Mouse (Mus musculus) activated CD4-positive, CD25-positive, alpha-beta regulatory T cell, adult 4 months (primary cell): ENCODE results near the gene Ccdc77. TPM values are rescaled to one million over a fixed set of nuclear protein-coding genes. Genes with fewer than 3 reads are reported as not detected.

Source experiments
- ATAC-seq: one replicate; pipeline ENCODE4 v1.8.0; 2017
- polyA plus RNA-seq, 2 experiments: library from polyadenylated mRNA; unstranded; fragments of 100-300 nt; shearing (Covaris generic); gene quantifications; one replicate each; pipeline ENCODE4 v1.2.1; 2017

Gene Ccdc77
- 1 to 10 TPM; 8.5 to 8.9 TPM for polyA plus RNA-seq

DNA sequence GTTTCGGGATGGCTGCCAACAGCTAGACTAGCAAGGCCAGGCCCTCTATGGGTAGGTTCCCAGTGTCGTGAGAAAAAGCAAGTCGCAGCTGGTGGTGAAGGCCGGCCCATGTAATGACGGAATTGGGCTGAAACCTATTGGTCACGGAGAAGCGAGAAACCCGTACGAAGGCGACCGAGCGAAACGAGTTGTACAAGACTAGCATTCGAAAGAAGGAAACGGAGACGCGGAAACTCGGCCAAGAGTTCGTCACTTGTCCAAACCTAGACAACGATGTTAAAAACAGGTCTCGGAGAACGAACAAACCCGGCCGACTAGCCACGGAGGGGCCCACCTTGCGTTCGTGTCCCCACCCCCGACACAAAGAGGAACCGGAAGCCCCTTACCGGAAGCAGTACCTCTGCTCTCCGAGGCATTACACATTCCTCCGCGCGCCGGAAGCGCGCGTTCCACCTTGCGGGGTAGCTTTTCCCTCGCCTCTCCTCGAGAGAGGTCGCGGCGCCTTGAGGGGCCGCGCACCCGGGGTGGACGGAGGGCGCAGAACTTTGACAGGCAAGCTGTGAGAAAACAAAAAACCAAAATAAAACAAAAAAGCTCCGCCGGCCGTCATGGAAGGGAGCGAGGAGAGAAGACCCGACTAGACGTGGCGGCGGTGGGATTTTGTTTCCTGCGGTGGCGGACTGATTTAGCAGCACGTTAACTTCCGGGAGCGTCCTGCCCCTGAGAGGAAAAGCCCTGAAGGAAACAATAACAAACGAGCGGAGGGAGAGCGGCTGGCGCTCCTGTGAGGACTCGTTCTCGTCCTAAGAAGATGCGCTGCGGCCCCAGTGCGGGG lies at the start of gene Ccdc77, which contains the start of gene Kdm5a:
Gene Ccdc77, minus strand, starts transcription at position 687 of the 835 bp plus-strand sequence.
Gene Kdm5a, plus strand, starts transcription at position 437 of the 835 bp plus-strand sequence.
- ATAC-seq: peak; percentile 89

DNA sequence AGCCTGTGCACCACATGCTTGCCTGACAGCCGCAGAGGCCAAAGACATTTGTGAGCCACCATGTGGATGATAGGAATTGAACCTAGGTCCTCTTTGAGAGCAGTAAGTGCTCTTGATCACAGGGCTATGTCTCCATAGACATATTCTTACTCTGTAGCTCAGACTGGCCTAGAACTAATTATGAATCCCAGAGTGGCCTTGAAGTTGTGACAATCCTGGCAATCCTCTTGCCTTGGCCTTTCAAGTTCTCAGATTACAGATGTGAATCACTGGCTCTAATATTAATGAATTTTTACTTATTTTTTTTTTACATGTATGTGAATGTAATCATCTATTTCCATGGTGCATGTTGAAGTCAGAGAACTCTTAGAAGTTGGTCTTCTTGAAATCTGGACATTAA lies 39.8 kb upstream of the Ccdc77 start:
- ATAC-seq: no peak

DNA sequence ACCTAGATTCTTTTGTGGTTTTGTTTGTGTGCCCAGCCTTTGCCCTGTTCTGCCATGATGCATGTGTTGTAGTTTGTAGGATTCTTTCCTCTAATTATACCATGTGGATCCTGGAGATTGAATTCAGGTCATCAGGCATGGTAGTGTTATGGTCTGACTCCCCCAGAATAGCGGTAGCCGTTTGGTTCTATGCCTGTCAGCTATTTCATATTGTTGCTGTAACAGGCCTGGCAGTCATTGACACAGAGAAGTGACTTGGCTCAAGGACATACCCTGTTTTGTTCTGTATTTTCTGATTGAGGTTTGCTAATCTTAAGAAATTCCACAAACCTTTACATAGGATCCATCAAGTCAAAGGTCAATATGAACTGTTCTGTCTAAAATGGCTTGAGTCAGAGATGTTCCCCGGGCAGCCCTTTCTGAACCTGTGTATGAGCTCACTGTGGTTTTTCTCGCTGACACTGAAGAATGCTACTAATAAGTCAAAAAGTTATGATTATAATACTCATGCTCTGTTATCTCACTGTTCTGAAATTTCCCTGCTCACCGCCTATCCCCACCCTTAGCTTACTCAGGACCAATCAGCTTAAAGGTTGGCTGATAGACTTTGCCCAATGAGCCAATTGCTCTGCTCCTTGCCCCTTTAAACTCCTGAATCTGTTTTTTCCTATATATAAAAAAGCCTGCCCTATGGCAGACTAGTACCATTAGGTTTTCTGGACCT lies 31.6 kb upstream of the Ccdc77 start:
- no peak for ATAC-seq

DNA sequence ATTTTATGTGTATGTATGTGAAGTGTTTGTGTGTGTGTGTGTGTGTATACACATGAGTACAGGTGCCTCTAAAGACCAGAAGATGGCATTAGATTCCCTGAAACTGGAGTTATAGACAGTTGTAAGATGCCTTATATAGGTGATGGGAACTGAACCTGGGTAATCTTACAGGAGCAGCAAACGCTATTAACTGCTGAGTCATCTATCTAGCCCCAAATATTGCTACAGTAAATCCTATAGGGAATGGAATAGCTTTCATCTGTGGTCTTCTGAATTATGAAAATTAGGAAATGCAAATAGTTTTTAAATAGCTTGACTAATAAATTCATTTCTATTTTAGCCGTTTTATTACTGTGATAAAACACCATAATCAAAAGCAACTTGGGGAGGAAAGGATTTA lies 28.6 kb upstream of the Ccdc77 start:
- no peak for ATAC-seq

DNA sequence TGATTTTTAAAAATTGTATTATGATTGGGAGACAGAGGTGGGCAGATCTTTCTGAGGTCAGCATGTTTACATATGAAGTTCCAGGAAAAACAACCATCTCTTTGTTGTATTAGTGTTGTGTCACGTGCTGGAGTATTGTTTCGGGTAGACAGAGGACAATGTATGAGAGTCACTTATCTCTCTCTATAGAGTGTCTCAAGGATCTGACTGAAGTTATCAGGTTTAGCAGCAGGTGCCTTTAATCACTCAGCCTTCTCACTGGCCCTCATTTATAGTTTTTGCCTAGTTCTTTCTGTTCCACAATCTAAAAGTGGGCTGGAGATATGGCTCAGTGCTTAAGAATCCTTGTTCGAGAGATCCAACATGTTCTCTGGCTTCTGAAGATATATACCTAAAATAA lies 25.9 kb upstream of the Ccdc77 start:
- no peak for ATAC-seq

DNA sequence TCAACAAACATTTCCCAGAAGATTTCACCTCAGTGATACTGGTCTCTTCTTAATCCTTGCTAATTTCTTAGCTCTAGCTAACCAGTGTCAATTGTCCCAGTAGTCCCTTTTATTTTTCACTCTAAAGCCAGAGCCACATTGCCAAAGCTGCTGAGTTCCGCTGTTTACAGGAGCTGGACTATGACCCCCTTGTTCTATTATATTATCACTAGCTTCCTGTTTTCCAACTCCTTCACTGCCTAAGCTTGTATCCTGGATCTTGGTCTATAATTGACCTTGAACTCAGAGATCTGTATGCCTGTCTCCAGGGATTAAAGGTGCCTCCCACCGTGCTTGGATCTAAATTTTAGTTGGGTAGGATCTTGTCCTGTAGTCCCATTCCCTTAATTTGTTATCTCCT lies 12.6 kb upstream of the Ccdc77 start:
- no peak for ATAC-seq

DNA sequence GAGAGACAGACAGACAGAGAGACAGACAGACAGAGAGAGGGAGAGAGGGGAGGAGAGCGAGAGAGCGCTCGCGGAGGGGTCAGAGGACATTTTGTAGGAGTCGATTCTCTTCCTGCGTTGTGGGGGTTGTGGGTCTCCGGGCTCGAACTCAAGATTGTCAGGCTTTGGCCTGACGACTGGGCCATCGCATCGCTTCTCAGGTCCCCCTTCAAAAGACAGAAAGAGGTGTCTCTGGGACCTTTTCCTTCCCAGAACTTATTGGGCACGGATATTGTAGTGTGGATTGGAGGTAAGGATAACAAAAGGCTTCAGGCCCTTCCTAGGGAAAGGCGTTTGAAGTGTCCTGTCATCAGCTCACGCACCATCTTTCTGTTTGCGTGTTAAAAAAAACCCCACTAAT lies 877 bp upstream of the Ccdc77 start:
- no peak for ATAC-seq

DNA sequence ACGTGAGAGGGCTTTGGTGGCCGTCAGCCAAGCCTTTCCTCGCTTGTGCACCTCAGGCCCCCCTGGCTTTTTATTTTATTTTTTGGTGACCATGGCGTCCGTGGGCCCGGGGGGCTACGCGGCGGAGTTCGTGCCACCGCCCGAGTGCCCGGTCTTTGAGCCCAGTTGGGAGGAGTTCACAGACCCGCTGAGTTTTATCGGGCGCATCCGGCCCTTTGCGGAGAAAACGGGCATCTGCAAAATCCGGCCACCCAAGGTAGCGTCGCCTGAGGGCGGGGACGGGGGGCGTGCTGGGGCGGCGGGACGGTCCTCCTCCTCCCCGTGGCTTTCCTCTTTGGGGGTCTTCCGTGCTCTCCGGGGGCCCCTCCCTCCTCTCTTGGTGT lies 340 bp upstream of the Ccdc77 start:
- no peak for ATAC-seq

DNA sequence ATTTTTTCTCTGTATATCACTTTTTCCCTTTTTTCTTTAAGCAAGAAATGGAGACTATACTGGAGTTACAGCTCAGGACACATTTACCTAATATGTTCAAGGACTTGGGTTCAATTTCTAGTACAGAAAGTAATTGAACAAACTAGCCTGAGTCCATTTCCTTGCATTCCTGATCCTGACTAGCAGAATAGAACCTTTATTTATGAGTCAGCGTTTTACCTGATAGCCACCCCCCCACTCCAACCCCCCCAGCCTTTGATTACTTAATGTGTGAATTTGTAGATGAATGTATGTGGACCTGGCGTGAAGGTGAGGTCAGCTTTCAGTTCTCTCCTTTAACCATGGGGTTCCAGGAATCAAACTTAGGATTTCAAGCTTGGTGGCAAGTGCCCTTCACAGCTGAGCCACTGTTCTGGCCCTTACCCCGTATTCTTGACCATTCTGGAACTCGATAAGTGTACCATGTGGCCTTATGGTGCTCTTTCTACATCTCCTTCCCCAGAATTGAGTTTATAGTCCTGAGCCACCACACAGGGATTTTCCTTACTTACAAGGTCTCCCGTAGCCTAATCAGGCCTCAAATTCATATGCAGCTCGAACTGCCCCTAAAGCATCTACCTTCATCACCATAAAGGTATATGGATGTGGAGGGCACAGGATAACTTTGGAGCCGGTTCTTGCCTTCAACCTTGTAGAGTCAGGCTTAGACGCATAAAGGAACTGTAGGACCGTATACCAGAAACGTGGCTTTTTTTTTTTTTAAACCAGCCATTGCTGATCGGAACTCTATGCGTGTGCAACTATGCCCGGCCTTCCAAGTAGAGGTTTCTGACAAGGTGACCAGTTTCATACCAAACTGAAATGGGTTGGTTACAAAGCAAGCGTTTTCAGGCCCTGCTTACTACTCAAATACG lies 1.1 kb downstream of the Ccdc77 start:
- peak; percentile 2 for ATAC-seq

DNA sequence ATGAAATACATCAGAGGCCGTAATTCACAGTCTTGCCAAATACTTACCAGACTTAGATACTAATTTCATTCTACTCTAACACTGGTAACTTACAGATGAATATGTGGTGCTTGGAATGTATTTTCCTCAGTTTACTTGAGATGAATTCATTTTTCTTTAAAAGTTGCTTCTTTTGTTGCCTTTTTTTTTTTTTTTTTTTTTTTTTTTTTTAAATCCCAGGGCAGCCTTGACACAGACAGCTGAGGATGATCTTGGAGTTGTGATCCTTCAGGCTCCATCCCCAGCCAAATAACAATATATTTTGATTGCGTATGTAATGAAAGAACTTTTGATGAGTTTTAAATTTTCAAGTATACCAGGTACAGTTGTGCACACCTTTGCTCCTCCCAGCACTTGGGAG lies 2.0 kb downstream of the Ccdc77 start:
- ATAC-seq: no peak

DNA sequence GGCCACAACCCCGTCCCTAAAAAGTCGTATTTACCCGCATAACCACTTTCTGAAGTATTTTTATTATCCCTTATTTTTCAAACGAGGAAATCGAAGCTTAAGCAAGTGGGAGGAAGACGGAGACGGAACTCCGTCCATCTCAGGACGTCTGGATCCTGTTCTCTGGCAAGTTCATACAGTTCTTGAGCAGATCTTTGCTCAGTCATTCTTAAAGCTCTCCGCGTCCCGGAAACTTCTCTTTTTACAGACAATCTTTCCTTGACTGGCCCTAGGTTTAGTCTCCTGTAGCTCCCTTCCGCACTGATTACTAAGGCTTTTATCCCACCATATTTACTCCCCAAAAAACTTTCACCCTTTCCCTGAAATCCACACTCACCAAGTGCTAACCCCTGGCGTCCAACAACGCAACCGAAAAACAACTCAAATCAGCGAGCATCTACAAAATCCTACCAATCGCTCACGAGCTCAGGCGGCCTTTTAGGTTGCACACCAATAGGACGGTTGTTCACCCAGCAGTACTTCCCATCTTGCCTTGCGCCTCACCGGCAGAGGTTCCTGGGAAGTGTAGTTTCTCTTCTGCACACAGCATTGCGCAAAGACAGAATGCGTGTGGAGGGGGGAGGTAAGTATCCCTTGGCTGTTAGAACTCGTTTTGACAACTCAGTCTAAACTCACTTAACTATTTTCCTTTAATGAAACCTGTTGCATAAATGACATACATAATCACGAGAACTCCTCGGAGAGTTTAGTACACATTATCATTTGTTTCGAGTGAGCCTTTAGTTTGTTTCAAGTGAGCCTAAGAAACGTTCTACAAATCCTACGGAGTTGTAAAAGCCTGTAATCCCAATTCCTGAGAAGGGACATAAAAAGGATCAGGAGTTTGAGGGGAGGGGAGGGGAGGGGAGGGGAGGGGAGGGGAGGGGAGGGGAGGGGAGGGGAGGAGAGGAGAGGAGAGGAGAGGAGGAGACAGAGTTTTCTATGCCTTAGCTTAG lies 6.9 kb downstream of the Ccdc77 start:
- ATAC-seq: peak; percentile 100

DNA sequence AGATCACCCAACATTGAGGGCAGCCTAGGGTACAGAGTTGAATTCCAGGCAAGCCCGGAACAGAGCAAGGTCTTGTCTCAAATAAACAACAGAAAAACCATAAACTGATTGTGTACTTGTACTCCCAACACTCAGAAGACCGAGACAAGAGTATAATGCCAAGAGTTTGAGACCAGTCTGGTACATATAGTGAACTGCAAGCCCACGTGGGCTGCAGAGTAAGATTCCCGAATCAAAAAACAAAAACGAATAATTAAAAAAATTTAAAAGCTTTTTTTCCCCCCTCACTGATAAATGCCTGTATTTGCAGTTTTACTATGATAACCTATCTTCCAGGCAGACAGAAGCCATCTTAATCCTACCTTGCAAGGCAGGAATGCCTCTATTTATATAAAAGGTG lies 7.7 kb downstream of the Ccdc77 start:
- ATAC-seq: no peak

DNA sequence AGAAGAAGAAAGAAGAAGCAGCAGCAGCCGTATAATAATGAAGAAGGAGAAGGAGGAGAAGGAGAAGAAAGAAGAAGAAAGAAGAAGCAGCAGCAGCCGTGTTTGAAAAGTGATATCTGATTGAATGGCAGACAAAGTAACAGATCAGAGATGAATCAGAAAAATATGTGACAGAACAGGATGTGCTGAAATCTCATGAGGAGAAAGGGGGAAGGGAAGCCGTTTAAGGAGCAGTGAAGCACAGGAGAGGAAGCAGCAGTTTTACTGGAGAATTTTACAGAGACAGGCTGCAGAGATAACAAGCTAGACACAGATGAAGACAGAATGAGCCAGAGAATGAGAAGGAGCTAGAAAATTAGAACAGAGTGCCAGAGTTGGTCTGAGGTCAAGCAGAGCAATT lies 15.2 kb downstream of the Ccdc77 start:
- no peak for ATAC-seq

DNA sequence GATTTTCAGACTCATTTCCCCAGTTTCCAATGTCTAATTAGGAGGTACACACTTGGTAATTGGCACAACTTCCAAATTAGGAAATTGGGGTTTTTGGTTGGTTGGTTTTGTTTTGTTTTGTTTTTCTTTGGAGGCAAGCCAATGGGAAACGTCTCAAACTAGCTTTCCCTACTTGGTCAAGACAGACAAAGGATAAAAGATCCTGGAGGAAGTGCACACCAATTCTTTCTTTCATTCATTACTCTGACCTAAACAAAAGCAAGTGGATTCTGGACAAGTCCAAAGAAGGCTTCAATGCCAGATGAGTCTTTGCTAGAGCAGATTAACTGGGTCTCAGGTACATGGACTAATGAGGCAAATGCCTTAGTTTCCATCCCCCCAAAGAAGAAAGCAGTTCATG lies 20.2 kb downstream of the Ccdc77 start:
- no peak for ATAC-seq

DNA sequence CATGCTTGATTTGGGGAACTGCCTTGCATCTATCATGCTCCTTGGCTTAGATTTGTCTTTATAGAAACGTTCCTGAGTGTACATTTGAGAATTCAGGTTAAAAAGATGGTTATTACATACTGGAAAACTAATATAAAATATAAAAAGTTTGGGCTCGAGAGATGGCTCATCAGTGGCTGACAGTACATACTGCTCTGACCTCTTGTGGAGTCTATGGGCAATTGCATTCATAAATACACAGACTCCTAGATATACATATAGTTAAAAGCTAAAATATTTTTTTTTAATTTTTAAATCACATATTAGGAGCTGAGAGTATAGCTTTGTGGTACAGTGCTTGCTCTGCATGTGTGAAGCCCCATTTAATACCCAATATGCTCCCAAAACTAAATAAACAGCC lies 31.8 kb downstream of the Ccdc77 start:
- no peak for ATAC-seq

DNA sequence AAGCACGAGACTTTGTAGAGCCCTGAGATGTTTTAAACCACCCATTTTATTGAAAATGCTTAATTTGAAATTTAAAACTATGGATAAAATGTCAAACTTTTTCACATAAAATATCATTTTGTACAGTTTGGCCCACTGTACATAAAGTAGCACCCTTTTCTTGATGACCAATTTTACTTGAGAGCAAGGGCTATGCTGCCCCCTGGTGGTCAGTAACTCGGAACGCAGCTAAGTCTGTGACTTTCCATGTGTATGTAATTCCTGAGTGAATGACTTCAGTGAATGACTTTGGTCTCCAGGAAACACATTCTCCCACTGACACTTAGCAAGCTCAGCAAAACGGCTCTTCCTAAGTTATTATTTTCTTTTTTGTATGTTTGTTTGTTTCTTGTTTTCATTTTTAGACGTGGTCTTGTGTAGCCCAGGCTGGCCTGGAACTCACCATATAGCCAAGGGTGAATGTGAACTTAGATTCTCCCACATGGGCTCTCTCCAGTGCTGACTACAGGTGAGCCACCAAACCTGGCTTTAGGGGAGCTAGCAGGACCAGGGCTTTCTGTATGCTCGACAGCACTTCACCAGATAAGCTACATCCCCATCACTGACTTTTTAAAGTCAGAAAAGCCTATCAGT lies 39.8 kb downstream of the Ccdc77 start:
- no peak for ATAC-seq

DNA sequence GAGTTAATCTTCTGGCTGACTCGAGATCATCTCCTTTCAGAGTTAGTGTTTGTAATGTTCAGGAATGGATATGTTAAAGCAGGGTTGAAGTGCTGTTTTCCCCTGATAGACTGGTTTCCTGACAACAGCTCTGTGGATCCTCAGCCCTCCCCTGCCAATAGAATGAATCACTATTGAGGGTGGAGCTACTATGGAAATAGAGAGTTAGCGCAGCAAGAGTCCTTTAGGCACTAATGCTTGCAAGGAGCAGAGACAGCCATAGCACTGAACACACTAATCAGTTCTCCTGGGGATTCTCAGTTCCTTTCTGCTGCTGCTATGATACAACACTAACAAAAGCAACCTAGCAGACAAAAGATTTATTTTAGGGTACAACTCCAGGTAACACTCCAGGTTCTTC lies 43.8 kb downstream of the Ccdc77 start:
- ATAC-seq: no peak

DNA sequence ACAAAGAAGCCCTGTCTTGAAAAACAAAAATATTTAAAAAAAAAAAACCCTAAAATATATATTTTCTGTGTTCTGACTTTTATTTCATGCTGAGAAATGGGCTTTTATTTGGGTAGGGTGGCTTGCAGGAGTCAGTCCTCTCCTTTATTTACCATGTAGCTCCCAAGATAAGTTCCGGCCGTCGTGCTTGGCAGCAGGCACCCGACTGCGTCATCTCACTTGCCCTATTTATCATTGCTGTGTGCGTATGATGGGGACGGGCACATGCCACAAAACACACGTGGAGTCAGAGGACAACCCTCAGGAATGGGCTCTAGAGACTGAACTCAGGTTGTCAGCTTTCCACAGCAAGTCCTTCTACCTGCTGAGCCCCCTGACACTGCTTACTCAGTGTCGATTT lies 45.0 kb downstream of the Ccdc77 start:
- ATAC-seq: no peak

DNA sequence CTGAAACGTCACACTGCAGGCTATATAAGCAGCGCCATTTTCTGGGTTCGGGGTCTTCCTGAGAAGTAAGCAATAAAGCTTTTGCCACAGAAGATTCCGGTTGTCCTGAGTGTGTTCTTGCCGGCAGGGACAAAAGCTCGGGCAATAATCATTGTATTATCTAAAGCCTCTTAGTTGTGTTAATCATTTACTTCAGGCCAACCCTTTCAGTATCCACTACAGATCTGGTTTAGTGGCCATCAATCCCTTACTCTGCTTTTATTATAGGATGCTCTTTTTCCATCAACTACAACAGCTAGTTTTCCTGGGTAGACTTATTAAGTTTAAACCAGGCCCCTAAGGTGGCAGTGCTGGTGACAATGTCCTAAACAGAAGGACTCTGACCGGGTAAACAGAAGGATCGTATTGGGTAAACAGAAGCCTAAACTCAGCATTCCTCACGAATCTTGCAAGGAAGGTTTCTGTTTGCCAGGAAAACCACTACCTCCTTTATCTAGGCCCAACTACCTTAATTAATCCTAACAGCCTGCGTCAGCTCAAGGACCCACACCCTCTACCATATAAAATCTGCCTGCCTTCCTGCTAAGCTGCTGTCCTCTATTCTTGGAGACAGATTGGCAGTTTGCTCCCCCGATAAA lies 45.8 kb downstream of the Ccdc77 start:
- no peak for ATAC-seq

DNA sequence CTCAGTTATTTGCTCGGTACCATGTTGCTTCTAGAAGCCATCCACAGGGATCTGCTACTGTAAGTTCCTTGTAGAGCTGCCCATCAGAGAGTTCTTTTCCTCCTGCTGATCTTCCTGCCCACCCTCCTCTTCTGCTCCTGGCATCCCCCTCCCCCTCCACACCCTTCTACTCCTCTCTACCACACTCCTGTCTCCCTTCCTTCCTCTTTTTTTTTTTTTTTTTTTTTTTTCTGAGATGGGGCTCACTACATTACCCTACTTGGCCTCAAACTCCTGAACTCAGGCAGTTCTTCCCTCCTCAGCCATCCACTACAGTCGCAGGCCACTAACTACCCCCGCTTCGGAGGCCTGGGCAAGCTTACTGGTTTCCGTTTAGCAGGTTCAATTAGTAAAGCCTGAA lies 51.7 kb downstream of the Ccdc77 start:
- no peak for ATAC-seq

DNA sequence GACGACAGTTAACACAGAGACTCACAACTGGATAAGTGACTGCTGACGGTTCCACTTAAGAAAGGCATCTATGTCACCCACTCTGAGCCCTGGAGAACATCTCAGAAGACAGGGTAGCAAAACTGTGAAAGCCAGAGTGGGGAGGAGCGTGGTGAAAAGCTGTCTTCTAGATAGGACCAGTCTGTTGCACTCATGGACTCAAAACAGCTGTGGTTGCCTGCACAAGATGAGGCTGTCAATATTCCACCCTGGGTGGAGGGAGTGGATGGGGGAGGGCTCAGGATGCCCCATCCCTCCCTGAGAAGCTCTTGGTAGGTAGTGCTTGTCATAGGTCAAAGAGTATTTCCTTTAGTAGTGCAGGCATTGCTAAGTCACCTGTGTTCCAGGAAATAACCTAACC lies 54.4 kb downstream of the Ccdc77 start:
- ATAC-seq: no peak
